Mouse (Mus musculus) liver, adult 2 months (tissue): ENCODE measurements at regions not wholly inside any gene's neighbourhood (a gene's known extent, or its start where the extent isn't known, plus 50 kb on each side); places are given as distances from the start of the nearest gene placed in this dataset.

Source experiments
- CTCF ChIP-seq: fragments of 200-500 bp; IDR thresholded peaks from 2 replicates; pipeline ENCODE4 v1.5.1; 2011; ENCODE audit warnings: low read depth, low read length, control low read depth
- POLR2A ChIP-seq: fragments of 200-500 bp; IDR thresholded peaks from 2 replicates; pipeline ENCODE4 v1.6.1; 2011; ENCODE audit warnings: low read length, control low read depth; ENCODE audit not compliant: insufficient read depth; ENCODE audit errors: extremely low read depth

DNA sequence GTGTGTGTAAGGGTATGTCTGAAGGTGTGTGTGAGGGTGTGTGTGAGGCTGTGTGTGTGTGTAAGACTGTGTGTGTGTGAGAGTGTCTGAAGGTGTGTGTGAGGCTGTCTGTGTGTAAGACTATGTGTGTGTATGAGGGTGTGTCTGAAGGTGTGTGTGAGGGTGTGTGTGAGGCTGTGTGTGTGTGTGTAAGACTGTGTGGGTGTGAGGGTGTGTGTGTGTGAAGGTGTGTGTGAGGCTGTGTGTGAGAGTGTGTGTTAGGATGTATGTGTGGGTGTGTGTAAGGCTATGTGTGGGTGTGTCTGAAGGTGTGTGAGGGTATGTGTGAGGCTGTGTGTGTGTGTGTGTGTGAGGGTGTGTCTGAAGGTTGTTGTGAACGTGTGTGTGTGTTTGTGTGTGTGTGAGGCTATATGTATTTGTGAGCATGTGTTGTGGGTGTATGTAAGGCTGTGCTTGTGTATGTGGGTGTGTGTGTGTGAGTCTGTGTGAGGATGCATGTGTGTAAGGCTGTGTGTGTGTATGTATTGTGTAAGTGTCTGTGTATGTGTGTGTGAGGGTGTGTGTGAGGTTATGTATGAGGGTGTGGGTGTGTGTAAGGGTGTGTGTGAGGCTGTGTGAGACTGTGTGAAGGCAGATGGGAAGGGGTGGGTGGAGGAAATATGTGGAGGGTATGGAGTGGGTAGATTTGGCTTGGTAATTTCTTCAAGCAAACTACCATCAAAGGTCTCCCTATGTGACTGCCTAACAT, 190.1 kb downstream of the Mdfic start:
- TF ChIP-seq CTCF (no peak), POLR2A (no peak)
